Mouse (Mus musculus) stomach, postnatal 0 days (tissue): ENCODE measurements around the gene Hif3a. TPM values are rescaled to one million over a fixed set of nuclear protein-coding genes. Genes with fewer than 3 reads are reported as not detected.
A peak's percentile ranks its signal among the peaks of the same experiment; 100 is the strongest.

Experiments used
- ATAC-seq: fragments of 200-750 bp; cut with Nextera tagmentation; 2 replicates; pipeline ENCODE4 v1.8.0; 2017; ENCODE audit not compliant: low FRiP score, low TSS enrichment
- DNase-seq: peaks from one replicate; pipeline ENCODE4 v3.0.0-alpha.2; 2016; ENCODE audit warnings: low spot score
- H3K27ac ChIP-seq: fragments of 300-500 bp; sonication (generic); replicated peaks from 2 replicates; pipeline ENCODE4 v1.5.1; 2014; ENCODE audit warnings: mild to moderate bottlenecking, control low read depth
- H3K27me3 ChIP-seq: fragments of 300-500 bp; sonication (generic); 2 replicates; pipeline ENCODE4 v1.6.1; 2014; ENCODE audit warnings: low read length; ENCODE audit not compliant: control insufficient read depth, insufficient read depth
- H3K36me3 ChIP-seq: fragments of 300-500 bp; sonication (generic); 2 replicates; pipeline ENCODE4 v1.6.1; 2014; ENCODE audit warnings: low read length, mixed read lengths; ENCODE audit not compliant: control insufficient read depth, insufficient read depth
- H3K4me1 ChIP-seq: fragments of 300-500 bp; sonication (generic); replicated peaks from 2 replicates; pipeline ENCODE4 v1.6.1; 2014; ENCODE audit warnings: antibody characterized with exemption; ENCODE audit not compliant: control insufficient read depth, insufficient read depth
- H3K4me2 ChIP-seq: fragments of 300-500 bp; sonication (generic); replicated peaks from 2 replicates; pipeline ENCODE4 v1.6.1; 2014; ENCODE audit warnings: low read depth, mild to moderate bottlenecking, control low read depth, moderate library complexity
- H3K4me3 ChIP-seq: fragments of 300-500 bp; sonication (generic); 2 replicates; pipeline ENCODE4 v1.5.1; 2014; ENCODE audit warnings: low read depth, low read length, control low read depth
- H3K9ac ChIP-seq: fragments of 300-500 bp; sonication (generic); 2 replicates; pipeline ENCODE4 v1.6.1; 2014; ENCODE audit warnings: mild to moderate bottlenecking, low read length, control low read depth, mixed read lengths
- H3K9me3 ChIP-seq: fragments of 300-500 bp; sonication (generic); 2 replicates; pipeline ENCODE4 v1.6.1; 2016; ENCODE audit warnings: low read length; ENCODE audit not compliant: control insufficient read depth
- CTCF ChIP-seq: IDR thresholded peaks from 2 replicates; pipeline ENCODE4 v1.5.1; 2016; ENCODE audit warnings: antibody characterized with exemption, low read depth, mild to moderate bottlenecking, moderate library complexity
- EP300 ChIP-seq: optimal IDR thresholded peaks from 2 replicates; pipeline ENCODE3; 2016; ENCODE audit warnings: antibody characterized with exemption
- WGBS: fragments of 180-500 bp; shearing (Covaris S2); extraction: QIAGEN DNeasy Blood & Tissue Kit; methylation state at CpG from one replicate; pipeline ENCODE4 v1.1.7; 2014; 5-methylcytosine and 5-hydroxymethylcytosine counted together
- polyA plus RNA-seq: library from polyadenylated mRNA; unstranded; fragments of >200 nt; fragmentation: Nextera tagmentation; extraction: Ambion mirVana; gene quantifications from 2 replicates; pipeline ENCODE4 v1.2.1, GENCODE M21; 2015

Gene Hif3a
- polyA plus RNA-seq, 1 experiment from 2014 or later, result 4.0 TPM

DNA sequence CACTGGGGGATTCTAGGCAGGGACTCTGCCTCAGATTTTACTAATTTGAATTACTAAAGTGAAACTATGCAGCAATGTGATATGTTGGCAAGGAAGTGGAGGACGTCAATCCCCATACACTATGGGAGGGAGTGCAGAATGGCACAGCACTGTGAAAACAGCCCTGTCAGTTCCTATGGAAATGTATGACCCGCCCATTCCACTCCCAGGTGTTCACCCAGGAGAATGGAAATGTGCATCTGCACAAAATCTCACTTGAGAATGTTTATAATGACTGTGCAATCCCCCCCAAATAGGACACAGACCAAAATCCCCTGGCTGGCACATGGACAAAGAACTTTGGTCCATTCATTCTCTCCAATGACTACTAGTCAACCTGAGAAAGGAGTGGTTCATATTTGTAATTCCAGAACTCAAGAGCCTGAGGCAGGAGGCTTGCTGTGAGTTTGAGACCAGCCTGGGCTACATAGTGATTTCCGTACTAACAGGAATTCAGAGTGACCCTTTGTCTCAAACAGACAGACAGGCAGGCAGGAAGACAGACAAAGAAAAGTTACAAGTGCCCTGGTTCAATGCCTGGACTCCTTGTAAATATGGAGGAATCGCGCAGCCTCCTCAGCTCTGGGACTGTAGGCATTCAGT, 15.1 kb downstream of the Hif3a start:
- Histone ChIP-seq H3K27ac (no peak overlapping the region), H3K36me3 (peaks cover 28% of the 10 kb centered on the region), H3K4me3 (no peak overlapping the region), H3K4me1 (no peaks in the 10 kb centered on the region), H3K9me3 (no peaks in the 10 kb centered on the region), H3K9ac (no peak overlapping the region), H3K27me3 (no peaks in the 10 kb centered on the region), H3K4me2 (no peak overlapping the region)
- no peak for TF ChIP-seq EP300
- TF ChIP-seq CTCF, result no peak
- ATAC-seq (no peak), DNase-seq (peak; percentile 13)
- 82% methylated on average over 5 of the region's 5 CpGs for WGBS

DNA sequence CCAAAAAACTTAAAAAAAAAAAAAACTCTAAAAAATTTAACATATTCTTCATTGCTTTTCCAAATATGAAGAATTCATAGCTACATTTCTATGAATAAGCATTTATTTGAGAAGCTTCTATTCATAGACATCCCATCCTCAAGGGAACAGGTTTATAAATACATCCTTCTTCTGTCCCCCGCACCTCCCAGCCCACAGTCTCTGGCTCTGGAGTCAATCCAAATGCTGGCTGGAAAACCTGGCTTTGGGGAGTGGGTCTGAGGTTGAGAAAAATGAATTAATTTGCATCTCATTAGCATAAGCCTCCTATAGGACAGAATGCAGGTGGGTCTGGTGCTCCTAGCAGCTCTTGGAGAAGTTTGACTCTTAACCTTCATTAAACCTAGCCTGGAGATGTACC, 16.5 kb downstream of the Hif3a start:
- DNase-seq, result no peak
- no peak for ATAC-seq
- Histone ChIP-seq H3K27ac (no peak overlapping the region), H3K4me2 (no peak overlapping the region), H3K9ac (no peak overlapping the region), H3K27me3 (no peaks in the 10 kb centered on the region), H3K9me3 (no peaks in the 10 kb centered on the region), H3K4me3 (no peak overlapping the region), H3K4me1 (no peaks in the 10 kb centered on the region), H3K36me3 (peaks cover 32% of the 10 kb centered on the region)
- TF ChIP-seq CTCF (no peak), EP300 (no peak)
- 56% methylated on average over 1 of the region's 1 CpGs for WGBS

DNA sequence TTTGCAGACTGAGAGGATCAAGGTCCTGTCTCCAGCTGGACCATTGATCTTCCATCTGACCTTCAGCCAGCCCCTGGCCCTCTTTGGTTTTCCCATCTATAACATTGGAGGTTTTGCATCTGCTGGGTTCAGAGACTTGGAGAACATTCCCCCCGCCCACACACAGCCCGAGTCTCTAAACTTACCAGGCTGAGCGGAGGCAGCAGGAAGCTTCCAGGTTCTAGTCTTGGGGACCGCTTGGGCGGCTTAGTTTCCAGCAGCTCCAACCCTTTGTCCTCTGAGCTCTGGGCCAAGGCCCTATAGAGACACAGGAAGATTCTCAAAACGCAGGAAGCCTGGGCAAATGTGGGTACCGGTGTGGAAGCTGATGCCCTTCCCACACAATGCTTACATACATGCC, 22.9 kb downstream of the Hif3a start:
- TF ChIP-seq EP300 (no peak), CTCF (no peak)
- H3K4me1 ChIP-seq, result no peaks in the 10 kb centered on the region
- ATAC-seq, result no peak
- H3K36me3 ChIP-seq, result peaks cover 51% of the 10 kb centered on the region
- no peak overlapping the region for H3K4me3 ChIP-seq
- no peaks in the 10 kb centered on the region for H3K27me3 ChIP-seq
- no peak overlapping the region for H3K27ac ChIP-seq
- no peak for DNase-seq
- WGBS, result 87% methylated on average over 7 of the region's 7 CpGs
- H3K9me3 ChIP-seq, result no peaks in the 10 kb centered on the region
- no peak overlapping the region for H3K9ac ChIP-seq
- no peak overlapping the region for H3K4me2 ChIP-seq

DNA sequence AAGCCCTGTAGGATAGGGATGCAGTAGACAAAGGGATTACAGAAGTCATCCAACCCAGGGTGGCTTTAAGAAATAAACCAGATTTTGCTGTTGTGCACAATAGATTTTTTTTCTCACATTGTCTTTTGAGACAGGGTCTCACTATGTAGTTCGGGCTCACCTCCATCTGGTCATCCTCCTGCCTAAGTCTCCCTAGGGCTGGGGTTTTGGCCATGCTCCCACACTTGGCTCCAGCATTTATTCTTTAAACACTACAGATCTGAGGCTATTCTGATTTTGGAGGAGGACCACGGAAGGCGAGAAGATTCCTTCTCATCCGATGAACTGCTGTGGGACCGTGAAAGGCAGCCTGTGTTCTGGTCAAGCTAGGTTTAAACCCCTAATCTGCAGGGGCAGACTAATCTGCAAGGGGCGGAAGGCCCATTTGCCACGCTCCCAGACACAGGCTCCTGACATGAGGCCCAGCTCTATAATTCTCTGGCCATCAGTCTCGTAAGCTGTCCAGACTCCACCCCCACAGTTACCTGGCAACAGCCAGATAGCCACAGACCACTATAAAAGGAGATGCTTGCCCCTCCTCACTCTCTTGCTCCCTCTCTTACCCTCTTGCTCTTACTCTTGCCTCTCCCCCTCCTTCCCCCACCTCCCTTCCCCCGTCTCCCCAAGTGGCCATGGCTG, 24.1 kb downstream of the Hif3a start:
- Histone ChIP-seq H3K9ac (no peak overlapping the region), H3K36me3 (peaks cover 48% of the 10 kb centered on the region), H3K27me3 (no peaks in the 10 kb centered on the region), H3K27ac (no peak overlapping the region), H3K4me1 (no peaks in the 10 kb centered on the region), H3K4me3 (no peak overlapping the region), H3K4me2 (no peak overlapping the region), H3K9me3 (no peaks in the 10 kb centered on the region)
- ATAC-seq (0 out of 2 replicates have a peak, but pooled peaks have one; percentile 13), DNase-seq (no peak)
- TF ChIP-seq CTCF (no peak), EP300 (no peak)
- WGBS, result 55% methylated on average over 9 of the region's 9 CpGs

DNA sequence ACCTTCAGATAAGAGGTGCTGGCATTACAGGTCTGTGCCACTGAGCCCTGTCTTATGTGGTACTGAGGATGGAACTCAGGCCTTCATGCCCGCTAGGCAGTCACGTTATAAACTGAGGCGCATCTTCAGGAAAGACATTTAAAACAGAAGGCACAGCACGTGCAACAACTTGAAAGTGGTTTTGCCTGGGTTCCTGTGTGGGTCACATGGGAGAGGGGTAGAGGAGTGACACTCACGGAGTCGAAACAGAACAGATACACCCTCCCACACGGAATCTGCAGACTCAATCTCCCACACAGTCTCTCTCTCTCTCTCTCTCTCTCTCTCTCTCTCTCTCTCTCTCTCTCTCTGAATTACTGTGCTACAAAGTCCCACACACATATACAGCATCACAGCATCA, 32.0 kb downstream of the Hif3a start:
- no peaks in the 10 kb centered on the region for H3K27me3 ChIP-seq
- H3K27ac ChIP-seq, result no peak overlapping the region
- H3K9me3 ChIP-seq, result no peaks in the 10 kb centered on the region
- H3K36me3 ChIP-seq, result peaks cover 22% of the 10 kb centered on the region
- ATAC-seq, result no peak
- H3K4me2 ChIP-seq, result no peak overlapping the region
- peaks cover 5% of the 10 kb centered on the region for H3K4me1 ChIP-seq
- no peak overlapping the region for H3K9ac ChIP-seq
- H3K4me3 ChIP-seq, result no peak overlapping the region
- no peak for DNase-seq
- WGBS, result 77% methylated on average over 7 of the region's 7 CpGs
- no peak for TF ChIP-seq CTCF
- no peak for TF ChIP-seq EP300

DNA sequence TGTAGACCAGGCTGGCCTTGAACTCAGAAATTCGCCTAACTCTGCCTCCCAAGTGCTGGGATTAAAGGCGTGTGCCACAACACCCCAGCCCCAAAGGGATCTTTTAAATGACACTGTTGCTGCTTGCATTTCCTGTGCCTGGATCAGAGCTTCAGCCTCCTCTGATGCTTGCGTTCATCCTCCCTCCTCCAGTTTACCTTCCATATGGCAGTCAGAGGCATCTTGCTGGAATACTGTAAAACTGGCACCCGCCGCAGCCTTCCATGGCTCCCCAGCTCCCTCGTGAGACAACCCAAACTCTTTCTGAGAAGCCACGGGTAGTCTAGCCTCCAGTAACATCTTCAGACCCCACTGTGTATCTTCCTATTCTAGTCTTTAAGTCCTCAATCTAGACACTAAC, 33.3 kb downstream of the Hif3a start:
- Histone ChIP-seq H3K36me3 (peaks cover 12% of the 10 kb centered on the region), H3K9me3 (no peaks in the 10 kb centered on the region), H3K4me1 (peaks cover 7% of the 10 kb centered on the region), H3K27ac (peak overlapping the region; percentile 13; the same call in 1 of the 2 replicates), H3K9ac (no peak overlapping the region), H3K4me3 (no peak overlapping the region), H3K4me2 (no peak overlapping the region), H3K27me3 (no peaks in the 10 kb centered on the region)
- ATAC-seq, result no peak
- WGBS, result 84% methylated on average over 7 of the region's 7 CpGs
- DNase-seq, result no peak
- TF ChIP-seq CTCF (no peak), EP300 (no peak)
